In the genomic region with DNA sequence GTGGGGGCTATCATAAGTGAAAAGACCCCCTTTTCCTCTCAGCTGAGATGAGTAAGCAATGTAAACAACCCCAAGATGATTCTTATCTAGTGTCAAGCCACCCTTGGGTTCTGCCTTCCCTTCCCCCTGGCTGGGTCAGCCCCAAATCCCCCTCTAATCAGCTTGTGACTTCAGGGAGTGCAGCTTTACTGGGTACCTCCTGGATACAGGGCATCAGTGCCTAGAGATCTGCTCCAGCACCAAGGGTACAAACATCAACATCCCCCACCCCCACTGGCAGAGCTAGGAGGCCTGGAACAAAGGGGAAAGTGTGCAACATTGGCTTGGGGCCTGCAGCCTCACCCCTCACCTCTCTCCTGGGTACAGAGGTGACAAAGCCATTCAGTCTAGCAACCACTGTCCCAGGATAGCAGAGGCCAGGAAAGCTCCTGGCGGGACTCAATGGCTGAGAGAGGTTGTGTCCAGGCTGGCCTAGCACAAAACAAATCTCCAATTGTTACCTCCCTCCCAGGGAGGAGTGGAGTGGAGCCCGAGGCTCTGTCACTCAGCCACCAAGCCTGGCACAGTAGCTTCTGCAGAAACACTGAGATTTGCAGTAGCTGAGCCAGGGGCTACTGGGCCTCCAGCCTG, we compare ENCODE assay signal across 10 mouse cellular contexts. TPM values are rescaled to one million over a fixed set of nuclear protein-coding genes. Genes with fewer than 3 reads are reported as not detected.
A peak's percentile ranks its signal among the peaks of the same experiment; 100 is the strongest.
DNase-seq lines count a peak whose midpoint lies in the region; ATAC-seq and TF ChIP-seq lines count a peak whose summit lies in the region.
"Had no signal": no experiment of that assay in that cellular context is flagged by ENCODE, and none has a peak within 500 bp of the region (broad histone marks: within the 10 kb centered on the region; RNA-seq: fewer than 3 reads in every experiment).

No protein-coding gene starts in this region.

- DNase-seq in layer of hippocampus, adult 2 months (ENCODE audit: low spot score in 2 of 2): peak; percentile 23 to 33
- DNase-seq in layer of hippocampus, postnatal 25 days (ENCODE audit: extremely low spot score in 1 of 2, low spot score in 1 of 2): no peak
- DNase-seq in embryonic facial prominence, embryonic 11.5 days (ENCODE audit: low spot score): no peak
- DNase-seq in hindbrain, embryonic 14.5 days (ENCODE audit: low spot score): no peak
- DNase-seq in midbrain, embryonic 14.5 days: no peak
- DNase-seq in cerebellum, adult 8-10 months: no peak
- DNase-seq in thymus, postnatal 4 days: no peak
- DNase-seq: gastrocnemius, postnatal 36 days had no signal

- no peaks in the 10 kb centered on the region for H3K9me3 ChIP-seq in embryonic facial prominence, embryonic 11.5 days (replicated peaks; ENCODE audit: control insufficient read depth, low read length)
- H3K9me3 ChIP-seq in hindbrain, embryonic 14.5 days (ENCODE audit: control insufficient read depth, low read length): no peaks in the 10 kb centered on the region
- H3K9me3 ChIP-seq in midbrain, embryonic 14.5 days (ENCODE audit: control insufficient read depth, low read length): no peaks in the 10 kb centered on the region
- no peaks in the 10 kb centered on the region for H3K9me3 ChIP-seq in kidney, embryonic 14.5 days (ENCODE audit: control insufficient read depth, low read length)

- no peak for ATAC-seq in embryonic facial prominence, embryonic 11.5 days (replicated peaks; ENCODE audit: insufficient number of reproducible peaks, low FRiP score, low TSS enrichment, low read depth)
- no peak for ATAC-seq in hindbrain, embryonic 14.5 days (ENCODE audit: low FRiP score)
- ATAC-seq in midbrain, embryonic 14.5 days (ENCODE audit: low FRiP score, low TSS enrichment): no peak
- ATAC-seq in kidney, embryonic 14.5 days (ENCODE audit: low FRiP score, low TSS enrichment): no peak
- ATAC-seq: Patski had no signal

- peak overlapping the region; percentile 0 for H3K4me2 ChIP-seq in embryonic facial prominence, embryonic 11.5 days (ENCODE audit: low read depth, low read length)
- H3K4me2 ChIP-seq in hindbrain, embryonic 14.5 days (replicated peaks): peak overlapping the region; percentile 86
- 0 out of 2 replicates have a peak overlapping the region, but pooled peaks have one; percentile 3 for H3K4me2 ChIP-seq in midbrain, embryonic 14.5 days (ENCODE audit: low read length)
- no peak overlapping the region for H3K4me2 ChIP-seq in kidney, embryonic 14.5 days (replicated peaks; ENCODE audit: low read depth, low read length)

- 31% methylated on average over 2 of the region's 2 CpGs for WGBS in embryonic facial prominence, embryonic 11.5 days
- 17% methylated on average over 2 of the region's 2 CpGs for WGBS in hindbrain, embryonic 14.5 days
- WGBS in midbrain, embryonic 14.5 days: 23% methylated on average over 2 of the region's 2 CpGs
- 53% methylated on average over 2 of the region's 2 CpGs for WGBS in kidney, embryonic 14.5 days

- no peaks in the 10 kb centered on the region for H3K27me3 ChIP-seq in embryonic facial prominence, embryonic 11.5 days (ENCODE audit: control insufficient read depth, insufficient read depth, low read length)
- H3K27me3 ChIP-seq in hindbrain, embryonic 14.5 days (ENCODE audit: control insufficient read depth, insufficient read depth, low read length): no peaks in the 10 kb centered on the region
- no peaks in the 10 kb centered on the region for H3K27me3 ChIP-seq in midbrain, embryonic 14.5 days (ENCODE audit: control insufficient read depth, insufficient read depth, low read length)
- no peaks in the 10 kb centered on the region for H3K27me3 ChIP-seq in kidney, embryonic 14.5 days (ENCODE audit: control insufficient read depth, insufficient read depth, low read length)
- H3K27me3 ChIP-seq: Patski had no signal

- no peaks in the 10 kb centered on the region for H3K36me3 ChIP-seq in embryonic facial prominence, embryonic 11.5 days (replicated peaks; ENCODE audit: control insufficient read depth, insufficient read depth, low read depth, low read length)
- no peaks in the 10 kb centered on the region for H3K36me3 ChIP-seq in hindbrain, embryonic 14.5 days (replicated peaks; ENCODE audit: control insufficient read depth, insufficient read depth)
- no peaks in the 10 kb centered on the region for H3K36me3 ChIP-seq in midbrain, embryonic 14.5 days (ENCODE audit: control insufficient read depth, insufficient read depth, low read length)
- peaks cover 17% of the 10 kb centered on the region; the same call in 1 of the 2 replicates for H3K36me3 ChIP-seq in kidney, embryonic 14.5 days (ENCODE audit: control insufficient read depth, insufficient read depth, low read length)

- H3K4me3 ChIP-seq in layer of hippocampus, adult 2 months: peak overlapping the region; percentile 84
- H3K4me3 ChIP-seq in embryonic facial prominence, embryonic 11.5 days (ENCODE audit: low read depth, low read length): no peak overlapping the region
- 0 out of 2 replicates have a peak overlapping the region, but pooled peaks have one; percentile 3 for H3K4me3 ChIP-seq in hindbrain, embryonic 14.5 days (replicated peaks; ENCODE audit: low read length)
- no peak overlapping the region for H3K4me3 ChIP-seq in midbrain, embryonic 14.5 days (replicated peaks; ENCODE audit: low read depth, low read length)
- no peak overlapping the region for H3K4me3 ChIP-seq in kidney, embryonic 14.5 days (ENCODE audit: low read length)

- H3K9ac ChIP-seq in embryonic facial prominence, embryonic 11.5 days (replicated peaks; ENCODE audit: low read length): no peak overlapping the region
- peak overlapping the region; percentile 13; the same call in 1 of the 2 replicates for H3K9ac ChIP-seq in hindbrain, embryonic 14.5 days
- H3K9ac ChIP-seq in midbrain, embryonic 14.5 days (replicated peaks; ENCODE audit: low read length): peak overlapping the region; percentile 16; the same call in 1 of the 2 replicates
- H3K9ac ChIP-seq in kidney, embryonic 14.5 days (ENCODE audit: low read depth, low read length): no peak overlapping the region

- no peak for TF ChIP-seq CTCF in layer of hippocampus, adult 2 months (conservative IDR thresholded peaks at IDR 0.05)

- H3K4me1 ChIP-seq in embryonic facial prominence, embryonic 11.5 days (ENCODE audit: control insufficient read depth, insufficient read depth, low read length): no peaks in the 10 kb centered on the region
- peaks cover 10% of the 10 kb centered on the region for H3K4me1 ChIP-seq in hindbrain, embryonic 14.5 days (replicated peaks; ENCODE audit: control insufficient read depth, insufficient read depth, low read length)
- H3K4me1 ChIP-seq in midbrain, embryonic 14.5 days (ENCODE audit: control insufficient read depth, insufficient read depth, low read length): peaks cover 8% of the 10 kb centered on the region
- H3K4me1 ChIP-seq in kidney, embryonic 14.5 days (ENCODE audit: control insufficient read depth, insufficient read depth, low read length): peaks cover 36% of the 10 kb centered on the region

- peak overlapping the region; percentile 99 for H3K27ac ChIP-seq in layer of hippocampus, adult 2 months
- no peak overlapping the region for H3K27ac ChIP-seq in embryonic facial prominence, embryonic 11.5 days (replicated peaks; ENCODE audit: low read depth, low read length)
- H3K27ac ChIP-seq in hindbrain, embryonic 14.5 days: peak overlapping the region; percentile 29; the same call in 1 of the 2 replicates
- no peak overlapping the region for H3K27ac ChIP-seq in midbrain, embryonic 14.5 days (replicated peaks; ENCODE audit: low read depth, low read length)
- H3K27ac ChIP-seq in kidney, embryonic 14.5 days (ENCODE audit: low read depth, low read length): no peak overlapping the region

RNA-seq across cellular contexts. Expression of a gene that starts 3.9 kb away (rescaled TPM):
- 10 to 100 TPM; 94.5 to 96.4 TPM for total RNA-seq in layer of hippocampus, adult 2 months (2021)
- total RNA-seq in layer of hippocampus, postnatal 25 days (2021): 10 to 100 TPM; 70.9 to 98.4 TPM
- polyA plus RNA-seq in embryonic facial prominence, embryonic 11.5 days (2014; fragmentation: Nextera tagmentation; extraction: Ambion mirVana): 111 and 140 TPM in 2 replicates
- polyA plus RNA-seq in hindbrain, embryonic 14.5 days (2014; fragmentation: Nextera tagmentation; extraction: Ambion mirVana): 86.5 and 92.1 TPM in 2 replicates
- polyA plus RNA-seq in midbrain, embryonic 14.5 days (2014; fragmentation: Nextera tagmentation; extraction: Ambion mirVana): 61.3 and 94.4 TPM in 2 replicates
- polyA plus RNA-seq in kidney, embryonic 14.5 days (2014; fragmentation: Nextera tagmentation; extraction: Ambion mirVana): 53.6 and 74.1 TPM in 2 replicates

Comparison
In these comparisons a context has a peak if more than half of its experiments do, and no peak if none do; other contexts are left out.
1. DNase-seq: peak in layer of hippocampus, adult 2 months (2 of 2); none in layer of hippocampus, postnatal 25 days (0 of 2), embryonic facial prominence, embryonic 11.5 days (single experiment), hindbrain, embryonic 14.5 days (single experiment), midbrain, embryonic 14.5 days (single experiment), cerebellum, adult 8-10 months (single experiment) and thymus, postnatal 4 days (single experiment).
2. H3K27ac ChIP-seq: peak in layer of hippocampus, adult 2 months (single experiment) and hindbrain, embryonic 14.5 days (single experiment); none in embryonic facial prominence, embryonic 11.5 days (single experiment), midbrain, embryonic 14.5 days (single experiment) and kidney, embryonic 14.5 days (single experiment).
3. H3K4me3 ChIP-seq: peak in layer of hippocampus, adult 2 months (single experiment) and hindbrain, embryonic 14.5 days (single experiment); none in embryonic facial prominence, embryonic 11.5 days (single experiment), midbrain, embryonic 14.5 days (single experiment) and kidney, embryonic 14.5 days (single experiment).
4. H3K9ac ChIP-seq: peak in hindbrain, embryonic 14.5 days (single experiment) and midbrain, embryonic 14.5 days (single experiment); none in embryonic facial prominence, embryonic 11.5 days (single experiment) and kidney, embryonic 14.5 days (single experiment).